Mouse (Mus musculus) frontal cortex, adult (tissue): ENCODE measurements around the gene Slc25a12.
"Not testable (repeated sequence)": the region's sequence is repeated elsewhere in the genome, so short reads cannot be mapped to it uniquely, and the experiment has no call there.

ENCODE experiments used
- ATAC-seq: cut with Nextera tagmentation; 2 replicates; pipeline ENCODE4 v1.9.2; 2017; ENCODE audit warnings: mild to moderate bottlenecking, moderate library complexity, mixed read lengths; ENCODE audit not compliant: low TSS enrichment

The Slc25a12 gene

GRCm38 (mm10) chr2:71367125-71367880 lies at the start of gene Slc25a12:
TSS of gene Slc25a12 (minus strand) at chr2:71367749.
- peak; percentile 92 for ATAC-seq

- no peak for ATAC-seq
Observed at GRCm38 (mm10) chr2:71405613-71406012, 38.1 kb upstream of the Slc25a12 start.

GRCm38 (mm10) chr2:71389864-71390263 lies 22.3 kb upstream of the Slc25a12 start:
- ATAC-seq, result no peak

GRCm38 (mm10) chr2:71388951-71389763 lies 21.6 kb upstream of the Slc25a12 start, which contains the start of gene Hat1:
TSS of gene Hat1 (plus strand) at chr2:71388958.
- peak; percentile 100 for ATAC-seq

- no peak for ATAC-seq
Observed at GRCm38 (mm10) chr2:71387766-71388165, 20.2 kb upstream of the Slc25a12 start.

- ATAC-seq, result no peak
Observed at GRCm38 (mm10) chr2:71383890-71384289, 16.3 kb upstream of the Slc25a12 start.

- ATAC-seq, result no peak
Observed at GRCm38 (mm10) chr2:71381962-71382361, 14.4 kb upstream of the Slc25a12 start.

GRCm38 (mm10) chr2:71377426-71377825 lies 9.9 kb upstream of the Slc25a12 start:
- ATAC-seq, result peak; percentile 59

GRCm38 (mm10) chr2:71376433-71376906 lies 8.9 kb upstream of the Slc25a12 start:
- ATAC-seq, result no peak

GRCm38 (mm10) chr2:71374275-71375155 lies 7.0 kb upstream of the Slc25a12 start:
- ATAC-seq, result no peak

GRCm38 (mm10) chr2:71372261-71372660 lies 4.7 kb upstream of the Slc25a12 start:
- ATAC-seq, result not testable (repeated sequence)

- peak; percentile 80 for ATAC-seq
Observed at GRCm38 (mm10) chr2:71371790-71372189, 4.2 kb upstream of the Slc25a12 start.

- no peak for ATAC-seq
Observed at GRCm38 (mm10) chr2:71368086-71368485, 537 bp upstream of the Slc25a12 start.

GRCm38 (mm10) chr2:71366618-71367124 lies 878 bp downstream of the Slc25a12 start:
- ATAC-seq, result no peak

- no peak for ATAC-seq
Observed at GRCm38 (mm10) chr2:71360192-71360591, 7.4 kb downstream of the Slc25a12 start.

- ATAC-seq, result no peak
Observed at GRCm38 (mm10) chr2:71358347-71358746, 9.2 kb downstream of the Slc25a12 start.

- no peak for ATAC-seq
Observed at GRCm38 (mm10) chr2:71354055-71354425, 13.5 kb downstream of the Slc25a12 start.

- no peak for ATAC-seq
Observed at GRCm38 (mm10) chr2:71353306-71354054, 14.1 kb downstream of the Slc25a12 start.

- ATAC-seq, result no peak
Observed at GRCm38 (mm10) chr2:71351727-71351987, 15.9 kb downstream of the Slc25a12 start.

- no peak for ATAC-seq
Observed at GRCm38 (mm10) chr2:71350904-71351726, 16.4 kb downstream of the Slc25a12 start.
